Mouse (Mus musculus): ENCODE measurements around the gene Chrnb1.

GRCm38 (mm10) chr11:69795983-69796435 is 266 bp upstream of the Chrnb1 start:
- TF ChIP-seq POLR2A (IDR thresholded peaks at IDR 0.05; ENCODE audit: low read depth, low read length) = no peak
- TF ChIP-seq CTCF (IDR thresholded peaks at IDR 0.05; ENCODE audit: extremely low read depth, insufficient read length, insufficient replicate concordance, low read depth, low read length) = no peak
